Comparison of ENCODE assay signal across 8 mouse cellular contexts in genomic region chr5:25705567-25706349, GRCm38 (mm10). TPM values are rescaled to one million over a fixed set of nuclear protein-coding genes. Genes with fewer than 3 reads are reported as not detected.
DNase-seq lines count a peak whose midpoint lies in the region; ATAC-seq and TF ChIP-seq lines count a peak whose summit lies in the region.

Xrcc2 (minus strand) TSS chr5:25705825.

- H3K4me2 ChIP-seq in forebrain, postnatal 0 days (ENCODE audit: low read depth): peak within 1 kb of the TSS; percentile 66
- peak within 1 kb of the TSS; percentile 89 for H3K4me2 ChIP-seq in lung, embryonic 16.5 days (ENCODE audit: low read depth, low read length)

- H3K4me3 ChIP-seq in G1E (ENCODE audit: low read depth, low read length): peak within 1 kb of the TSS; percentile 90
- peak within 1 kb of the TSS; percentile 79 for H3K4me3 ChIP-seq in forebrain, postnatal 0 days (ENCODE audit: low read depth, low read length)
- H3K4me3 ChIP-seq in lung, embryonic 16.5 days (ENCODE audit: low read length): peak within 1 kb of the TSS; percentile 87

- WGBS in forebrain, postnatal 0 days: 8% methylated on average over 51 of the region's 51 CpGs
- WGBS in lung, embryonic 16.5 days: 8% methylated on average over 51 of the region's 51 CpGs

- H3K36me3 ChIP-seq in G1E (replicated peaks): peaks cover 32% of the 10 kb centered on the region
- no peaks in the 10 kb centered on the region for H3K36me3 ChIP-seq in forebrain, postnatal 0 days (ENCODE audit: insufficient read depth)
- no peaks in the 10 kb centered on the region; the same call in none of the 2 replicates for H3K36me3 ChIP-seq in lung, embryonic 16.5 days (ENCODE audit: control insufficient read depth, insufficient read depth, low read length)

- H3K9ac ChIP-seq in forebrain, postnatal 0 days: peak within 1 kb of the TSS; percentile 62
- H3K9ac ChIP-seq in lung, embryonic 16.5 days (ENCODE audit: low read length): peak within 1 kb of the TSS; percentile 89

- peaks cover 26% of the 10 kb centered on the region for H3K4me1 ChIP-seq in G1E (ENCODE audit: insufficient read depth, low read depth, low read length)
- H3K4me1 ChIP-seq in forebrain, postnatal 0 days (ENCODE audit: insufficient read depth): no peaks in the 10 kb centered on the region; the same call in 1 of the 2 replicates
- H3K4me1 ChIP-seq in lung, embryonic 16.5 days (replicated peaks; ENCODE audit: control insufficient read depth, insufficient read depth, low read length): peaks cover 11% of the 10 kb centered on the region

- H3K27ac ChIP-seq in forebrain, postnatal 0 days (ENCODE audit: low read depth, low read length): 0 out of 2 replicates have a peak within 1 kb of the TSS, but pooled peaks have one; percentile 35
- H3K27ac ChIP-seq in lung, embryonic 16.5 days (ENCODE audit: low read length): peak within 1 kb of the TSS; percentile 64

- H3K9me3 ChIP-seq in G1E (replicated peaks): no peaks in the 10 kb centered on the region
- H3K9me3 ChIP-seq in forebrain, postnatal 0 days (ENCODE audit: low read length): no peaks in the 10 kb centered on the region
- H3K9me3 ChIP-seq in lung, embryonic 16.5 days (ENCODE audit: control insufficient read depth, low read length): no peaks in the 10 kb centered on the region

- peak; percentile 91 for ATAC-seq in G1E (ENCODE audit: extremely low read depth, insufficient number of reproducible peaks, low FRiP score, poor library complexity, severe bottlenecking)
- peak; percentile 98 for ATAC-seq in forebrain, postnatal 0 days
- peak; percentile 96 to 99 for ATAC-seq in hematopoietic stem cell, adult 5-6 weeks (replicated peaks in 1 of 2; ENCODE audit: insufficient read depth in 1 of 2, low FRiP score in 2 of 2, low TSS enrichment in 1 of 2, low read depth in 1 of 2, poor library complexity in 2 of 2, severe bottlenecking in 2 of 2)
- ATAC-seq in lung, embryonic 16.5 days (ENCODE audit: low read depth): peak; percentile 97

- no peak for TF ChIP-seq CTCF in G1E (IDR thresholded peaks at IDR 0.05; ENCODE audit: low read depth, low read length)
- peak; percentile 37 for TF ChIP-seq CTCF in forebrain, postnatal 0 days (IDR thresholded peaks at IDR 0.05; ENCODE audit: low read depth)

- peak; percentile 81 for DNase-seq in G1E (ENCODE audit: low spot score)
- DNase-seq in cerebellum, adult 18-20 months: peak; percentile 92 to 99
- DNase-seq in forebrain, postnatal 0 days: peak; percentile 99
- peak; percentile 93 for DNase-seq in layer of hippocampus, adult 9-10 months (ENCODE audit: low spot score)
- DNase-seq in ovary, postnatal 10 days (ENCODE audit: low spot score): peak; percentile 98
- peak; percentile 90 to 95 for DNase-seq in thymus, postnatal 10 days (ENCODE audit: low spot score in 2 of 2)

- no peaks in the 10 kb centered on the region for H3K27me3 ChIP-seq in G1E (ENCODE audit: insufficient read depth, low read length)
- H3K27me3 ChIP-seq in forebrain, postnatal 0 days (ENCODE audit: insufficient read depth, low read length): no peaks in the 10 kb centered on the region
- no peaks in the 10 kb centered on the region for H3K27me3 ChIP-seq in lung, embryonic 16.5 days (ENCODE audit: control insufficient read depth, insufficient read depth, low read depth, low read length)

RNA-seq across cellular contexts. Expression of gene Xrcc2, which starts in this region (rescaled TPM):
- total RNA-seq in G1E (2014; fragmentation: Nextera tagmentation) (36.2 and 37.0 TPM in 2 replicates), G1E (2017) (23.6 and 28.6 TPM in 2 replicates)
- 11.3 and 16.1 TPM in 2 replicates for polyA plus RNA-seq in G1E (2012)
- 7.3 and 7.6 TPM in 2 replicates for total RNA-seq in forebrain, postnatal 0 days (2014; rRNA removed)
- polyA plus RNA-seq in forebrain, postnatal 0 days (2015; fragmentation: Nextera tagmentation; extraction: Ambion mirVana): 3.3 and 4.1 TPM in 2 replicates
- 14.1 and 19.5 TPM in 2 replicates for total RNA-seq in hematopoietic stem cell, adult 5-6 weeks (2017)
- 8.6 and 9.4 TPM in 2 replicates for polyA plus RNA-seq in lung, embryonic 16.5 days (2015; fragmentation: Nextera tagmentation; extraction: Ambion mirVana)

Comparison
In these comparisons a context has a peak if more than half of its experiments do, and no peak if none do; other contexts are left out.
1. Peak in every context shown above with its lines: DNase-seq, ATAC-seq, H3K4me3 ChIP-seq and H3K27ac ChIP-seq.